Mouse (Mus musculus) stomach, postnatal 0 days (tissue): ENCODE measurements around the gene D030056L22Rik.

Experiments
- CTCF ChIP-seq: IDR thresholded peaks from 2 replicates; pipeline ENCODE4 v1.5.1; 2016; ENCODE audit warnings: antibody characterized with exemption, low read depth, mild to moderate bottlenecking, moderate library complexity
- EP300 ChIP-seq: optimal IDR thresholded peaks from 2 replicates; pipeline ENCODE3; 2016; ENCODE audit warnings: antibody characterized with exemption

DNA sequence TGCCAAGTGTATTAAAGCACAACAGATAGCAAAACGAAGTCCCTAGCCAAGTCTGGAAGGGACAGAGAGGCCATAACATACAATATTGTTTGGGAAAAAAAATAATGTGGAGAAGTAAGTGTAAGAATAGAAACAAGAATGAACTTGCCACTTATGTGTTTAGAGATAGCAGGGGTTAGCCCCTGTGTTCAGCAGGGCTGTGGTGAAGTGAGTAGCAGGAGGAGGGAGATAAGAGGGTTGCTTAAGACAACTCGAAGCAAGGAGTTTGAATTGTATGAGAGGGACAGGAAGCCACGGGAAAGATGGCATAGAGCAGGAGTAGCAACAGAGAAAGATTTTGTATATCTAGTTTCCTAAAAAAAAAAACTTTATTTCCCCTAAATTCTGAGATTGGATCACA, 20.8 kb upstream of the D030056L22Rik start:
- TF ChIP-seq CTCF, result no peak
- TF ChIP-seq EP300, result no peak
